Mouse (Mus musculus) erythroblast, embryonic 14.5 days (primary cell): ENCODE results near the gene Slc22a16. TPM values are rescaled to one million over a fixed set of nuclear protein-coding genes. Genes with fewer than 3 reads are reported as not detected.

Experiments used
- H3K27me3 ChIP-seq: 2 replicates; pipeline ENCODE4 v1.6.1; 2012; ENCODE audit warnings: inconsistent platforms; ENCODE audit not compliant: control insufficient read depth
- H3K36me3 ChIP-seq: 2 replicates; pipeline ENCODE4 v1.6.1; 2012; ENCODE audit warnings: mild to moderate bottlenecking, inconsistent platforms; ENCODE audit not compliant: control insufficient read depth
- H3K4me1 ChIP-seq: 2 replicates; pipeline ENCODE4 v1.6.1; 2012; ENCODE audit warnings: inconsistent platforms; ENCODE audit not compliant: control insufficient read depth
- H3K4me3 ChIP-seq: replicated peaks from 2 replicates; pipeline ENCODE3; 2012; ENCODE audit warnings: moderate library complexity, mild to moderate bottlenecking, inconsistent platforms
- H3K9me3 ChIP-seq: 2 replicates; pipeline ENCODE4 v1.6.1; 2012; ENCODE audit warnings: low read length, inconsistent platforms, mixed read lengths; ENCODE audit not compliant: control insufficient read depth
- GATA1 ChIP-seq: IDR thresholded peaks from 2 replicates; pipeline ENCODE4 v1.6.1; 2012; ENCODE audit warnings: low read length, inconsistent platforms, mixed read lengths
- TAL1 ChIP-seq: IDR thresholded peaks from 3 replicates; pipeline ENCODE4 v1.6.1; 2012; ENCODE audit warnings: low read length, inconsistent platforms, mixed read lengths
- polyA plus RNA-seq: library from polyadenylated mRNA; stranded (reverse); fragments of >175 nt; gene quantifications from 2 replicates; pipeline ENCODE4 v1.2.3, GENCODE M21; 2012

The Slc22a16 gene
- polyA plus RNA-seq: not detected in 2 replicates

- peaks cover 10% of the 10 kb centered on the region for H3K9me3 ChIP-seq
- TF ChIP-seq TAL1 (no peak), GATA1 (no peak)
- H3K4me1 ChIP-seq: no peaks in the 10 kb centered on the region
- no peaks in the 10 kb centered on the region for H3K36me3 ChIP-seq
- H3K27me3 ChIP-seq: no peaks in the 10 kb centered on the region
- H3K4me3 ChIP-seq: no peak within 1 kb of the TSS
Observed at GRCm38 (mm10) chr10:40570036-40570435, at the start of gene Slc22a16. Gene Slc22a16, plus strand, starts transcription at chr10:40570336.

DNA sequence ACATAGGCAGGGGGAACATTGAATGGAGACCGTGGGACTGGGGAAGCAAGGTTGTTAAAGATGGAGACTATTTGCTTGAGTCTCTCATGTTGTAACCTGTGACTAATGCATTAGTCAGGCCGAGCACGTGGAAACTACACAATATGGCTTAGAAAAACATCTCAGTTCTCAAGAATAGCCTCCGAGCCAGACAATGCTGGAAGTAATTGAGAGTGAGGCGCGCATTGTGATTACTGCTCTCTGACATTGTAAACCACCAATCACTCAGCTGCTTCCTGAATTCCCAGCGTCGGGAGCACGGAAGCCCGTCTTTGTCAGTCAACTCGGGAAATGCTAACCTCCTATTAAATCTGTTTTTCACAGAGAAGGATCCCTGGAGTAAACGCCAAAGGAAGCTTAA, 48.6 kb upstream of the Slc22a16 start:
- H3K36me3 ChIP-seq: no peaks in the 10 kb centered on the region
- peaks cover 10% of the 10 kb centered on the region for H3K4me1 ChIP-seq
- no peak overlapping the region for H3K4me3 ChIP-seq
- H3K9me3 ChIP-seq: no peaks in the 10 kb centered on the region
- TF ChIP-seq GATA1: no peak
- no peak for TF ChIP-seq TAL1
- H3K27me3 ChIP-seq: peaks cover 8% of the 10 kb centered on the region

DNA sequence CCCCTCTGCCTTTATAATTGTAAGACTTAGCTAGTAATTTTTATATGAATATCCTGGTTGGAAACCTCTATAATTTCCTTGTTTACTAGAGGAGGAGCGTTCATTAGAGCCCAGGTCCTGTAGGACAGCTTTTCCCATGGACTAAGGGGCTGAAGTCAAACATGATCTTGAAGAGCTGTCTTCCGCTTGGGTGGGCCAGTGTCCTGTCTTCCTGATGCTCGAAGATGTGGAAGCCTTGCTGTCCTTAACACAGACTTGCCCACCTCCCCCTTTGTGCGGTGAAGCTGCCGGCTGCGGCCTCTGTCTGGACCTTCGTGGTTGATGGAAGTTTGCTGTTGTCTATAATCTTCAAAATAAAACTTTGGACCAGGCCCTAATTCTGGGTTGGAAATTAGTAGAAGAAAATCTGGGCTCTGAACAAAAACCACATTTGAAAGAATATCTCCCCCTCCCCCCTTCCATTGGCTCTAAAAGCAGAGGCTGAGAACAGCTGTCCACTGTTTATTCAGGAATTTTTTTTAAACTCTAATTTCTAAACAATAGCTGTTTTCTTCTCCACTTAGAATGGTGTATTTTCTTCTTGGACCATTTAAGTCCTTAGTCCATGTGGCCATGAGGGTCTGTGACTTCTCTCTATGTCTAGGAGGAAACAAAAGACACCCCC, 46.7 kb upstream of the Slc22a16 start:
- no peak for TF ChIP-seq TAL1
- TF ChIP-seq GATA1: no peak
- Histone ChIP-seq H3K27me3 (peaks cover 12% of the 10 kb centered on the region), H3K4me3 (no peak overlapping the region), H3K36me3 (no peaks in the 10 kb centered on the region), H3K9me3 (no peaks in the 10 kb centered on the region), H3K4me1 (peaks cover 10% of the 10 kb centered on the region)

DNA sequence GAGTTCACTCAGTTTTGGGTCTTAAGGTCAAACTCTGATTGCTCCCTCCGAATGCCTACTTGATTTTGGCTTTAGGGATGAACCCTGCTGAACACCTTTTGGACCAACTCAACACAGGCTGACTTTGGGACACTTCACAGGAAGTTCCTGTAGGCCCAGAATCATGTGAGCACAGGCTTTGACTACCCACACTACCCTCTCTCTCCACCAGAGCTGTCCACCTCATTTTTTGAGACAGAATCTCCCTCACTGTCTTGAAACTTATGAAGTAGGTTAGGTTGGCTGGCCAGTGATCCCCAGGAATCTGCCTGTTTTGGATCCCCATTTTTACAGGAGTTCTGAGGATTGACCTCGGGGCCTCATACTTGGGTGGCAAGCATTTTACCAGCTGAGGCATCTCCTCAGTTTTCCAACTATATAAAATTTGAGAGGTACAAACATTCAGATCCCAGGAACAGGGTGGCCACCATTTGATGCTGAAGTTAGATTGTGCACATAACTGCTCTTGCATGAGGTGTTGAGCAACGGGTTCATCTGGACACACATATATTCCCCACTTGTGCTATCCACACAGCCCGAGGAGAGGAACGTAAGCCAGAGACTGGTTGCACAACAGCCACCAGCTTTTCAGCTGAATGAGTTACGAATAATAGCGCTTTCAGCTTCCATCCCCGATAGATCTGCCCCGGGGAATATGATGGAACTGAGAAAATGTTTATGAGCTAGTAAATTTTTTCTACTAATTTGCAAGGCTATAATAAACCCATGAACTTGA, 45.9 kb upstream of the Slc22a16 start:
- Histone ChIP-seq H3K36me3 (no peaks in the 10 kb centered on the region), H3K27me3 (peaks cover 12% of the 10 kb centered on the region), H3K9me3 (no peaks in the 10 kb centered on the region), H3K4me1 (peaks cover 14% of the 10 kb centered on the region), H3K4me3 (no peak overlapping the region)
- TF ChIP-seq GATA1: no peak
- no peak for TF ChIP-seq TAL1

DNA sequence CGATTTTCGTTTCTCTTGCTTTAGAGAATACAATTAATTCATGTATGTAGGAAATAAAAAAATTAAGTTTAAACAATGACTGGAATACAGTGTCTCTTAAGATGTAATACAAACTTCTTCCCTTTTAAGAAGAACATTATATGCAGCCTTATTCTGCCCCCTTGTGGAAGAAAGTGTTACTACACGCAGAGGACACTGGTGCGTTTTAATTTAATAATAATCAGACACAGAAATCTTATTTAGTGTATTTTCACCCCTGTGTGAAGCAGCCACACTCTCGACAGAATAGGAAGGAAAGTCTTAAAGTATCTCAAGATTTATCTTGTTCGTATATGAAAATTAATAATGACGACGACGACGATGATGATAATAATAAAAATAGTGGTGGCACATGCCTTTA, 45.1 kb upstream of the Slc22a16 start:
- Histone ChIP-seq H3K4me1 (peaks cover 19% of the 10 kb centered on the region), H3K36me3 (no peaks in the 10 kb centered on the region), H3K27me3 (peaks cover 12% of the 10 kb centered on the region), H3K9me3 (no peaks in the 10 kb centered on the region), H3K4me3 (no peak overlapping the region)
- TF ChIP-seq GATA1 (no peak), TAL1 (no peak)

DNA sequence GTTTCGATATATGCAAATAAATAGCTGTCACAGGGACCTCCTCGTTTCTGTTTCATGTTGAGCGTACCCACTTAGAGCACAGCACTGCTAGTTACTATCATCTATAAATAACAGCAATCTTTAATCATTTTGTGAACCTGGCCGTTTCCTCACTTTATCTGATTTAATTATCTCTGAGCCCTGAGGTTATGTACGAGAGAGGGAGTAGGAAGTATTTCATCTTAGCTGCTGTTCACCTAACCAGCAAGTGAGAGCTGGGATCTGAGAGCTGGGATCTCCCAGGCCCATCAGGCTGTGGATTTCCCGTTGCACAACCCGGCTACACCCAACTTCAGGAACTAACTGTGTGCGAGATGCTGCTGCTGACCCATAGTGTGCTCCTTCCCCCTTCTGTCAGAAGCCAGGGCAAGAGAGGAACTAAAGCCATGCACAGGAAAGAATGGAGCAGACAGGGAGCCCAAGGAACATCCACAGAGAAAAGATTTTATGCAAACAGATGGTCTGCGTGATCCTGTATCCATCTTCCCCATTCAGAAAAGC, 44.5 kb upstream of the Slc22a16 start:
- TF ChIP-seq GATA1 (no peak), TAL1 (no peak)
- Histone ChIP-seq H3K4me3 (no peak overlapping the region), H3K36me3 (no peaks in the 10 kb centered on the region), H3K4me1 (peaks cover 19% of the 10 kb centered on the region), H3K27me3 (peaks cover 12% of the 10 kb centered on the region), H3K9me3 (no peaks in the 10 kb centered on the region)

GRCm38 (mm10) chr10:40526301-40526761, 43.8 kb upstream of the Slc22a16 start:
- peaks cover 19% of the 10 kb centered on the region for H3K4me1 ChIP-seq
- H3K4me3 ChIP-seq: no peak overlapping the region
- no peak for TF ChIP-seq TAL1
- TF ChIP-seq GATA1: no peak

DNA sequence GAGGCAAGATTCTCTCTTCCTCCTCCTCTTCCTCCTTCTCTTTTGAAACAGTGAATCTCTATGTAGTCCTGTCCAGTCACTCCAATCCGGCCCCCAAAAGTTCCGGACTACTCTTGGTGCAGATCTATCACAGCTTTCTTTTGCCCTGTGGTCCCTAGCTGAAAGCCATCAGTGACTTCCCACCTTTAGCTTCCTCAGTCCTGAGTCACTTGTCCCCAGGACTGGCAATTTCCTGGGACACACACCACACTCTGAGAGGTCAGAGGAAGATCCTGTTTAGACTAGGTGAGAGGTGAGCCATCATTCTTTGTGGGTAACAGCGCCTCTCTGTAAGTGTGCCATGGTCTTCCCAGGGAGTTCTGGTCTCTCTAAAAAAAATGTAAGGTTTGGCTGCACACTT, 43.1 kb upstream of the Slc22a16 start:
- TF ChIP-seq GATA1 (no peak), TAL1 (no peak)
- Histone ChIP-seq H3K36me3 (no peaks in the 10 kb centered on the region), H3K4me1 (peaks cover 19% of the 10 kb centered on the region), H3K27me3 (peaks cover 12% of the 10 kb centered on the region), H3K4me3 (no peak overlapping the region), H3K9me3 (0 out of 2 replicates have a peak, but pooled peaks cover 2% of the 10 kb centered on the region)

More at GRCm38 (mm10) chr10:40526301-40526761, 43.8 kb upstream of the Slc22a16 start:
- no peaks in the 10 kb centered on the region for H3K36me3 ChIP-seq
- 0 out of 2 replicates have a peak, but pooled peaks cover under 1% of the 10 kb centered on the region for H3K9me3 ChIP-seq
- H3K27me3 ChIP-seq: peaks cover 12% of the 10 kb centered on the region

- Histone ChIP-seq H3K36me3 (no peaks in the 10 kb centered on the region), H3K4me3 (no peak overlapping the region), H3K4me1 (peaks cover 19% of the 10 kb centered on the region), H3K9me3 (0 out of 2 replicates have a peak, but pooled peaks cover 2% of the 10 kb centered on the region), H3K27me3 (peaks cover 12% of the 10 kb centered on the region)
- no peak for TF ChIP-seq GATA1
- no peak for TF ChIP-seq TAL1
Observed at GRCm38 (mm10) chr10:40527573-40527972, 42.6 kb upstream of the Slc22a16 start.
